26 mouse cellular contexts compared by ENCODE assay signal in genomic region chrX:160494921-160495320, GRCm38 (mm10). TPM values are rescaled to one million over a fixed set of nuclear protein-coding genes. Genes with fewer than 3 reads are reported as not detected.
DNase-seq lines count a peak whose midpoint lies in the region; ATAC-seq and TF ChIP-seq lines count a peak whose summit lies in the region.
"Had no signal": no experiment of that assay in that cellular context is flagged by ENCODE, and none has a peak within 500 bp of the region (broad histone marks: within the 10 kb centered on the region; RNA-seq: fewer than 3 reads in every experiment).

No protein-coding gene starts in this region.

- no peaks in the 10 kb centered on the region for H3K9me3 ChIP-seq in forebrain, embryonic 14.5 days (replicated peaks; ENCODE audit: control insufficient read depth, low read length)
- no peaks in the 10 kb centered on the region for H3K9me3 ChIP-seq in forebrain, embryonic 12.5 days
- H3K9me3 ChIP-seq in MEL (replicated peaks; ENCODE audit: insufficient read depth, low read length), result no peaks in the 10 kb centered on the region
- H3K9me3 ChIP-seq: heart, embryonic 10.5 days; heart, embryonic 15.5 days; hindbrain, embryonic 12.5 days; intestine, embryonic 15.5 days; limb, embryonic 13.5 days; liver, embryonic 12.5 days; neural tube, embryonic 15.5 days had no signal

- ATAC-seq in forebrain, embryonic 14.5 days, result peak; percentile 40; the same call in 1 of the 2 replicates
- ATAC-seq in forebrain, embryonic 12.5 days (ENCODE audit: low FRiP score), result no peak
- ATAC-seq in CD4-positive, CD25-positive, alpha-beta regulatory T cell, adult 4 months, result no peak
- ATAC-seq: hindbrain, postnatal 0 days; intestine, embryonic 15.5 days; liver, embryonic 12.5 days; liver, postnatal 0 days had no signal

- H3K36me3 ChIP-seq in forebrain, embryonic 14.5 days (ENCODE audit: control insufficient read depth, insufficient read depth, low read length), result no peaks in the 10 kb centered on the region
- no peaks in the 10 kb centered on the region for H3K36me3 ChIP-seq in forebrain, embryonic 12.5 days (replicated peaks)
- H3K36me3 ChIP-seq in MEL (ENCODE audit: control insufficient read depth in 1 of 2, insufficient read depth in 2 of 2, low read length in 2 of 2), result peaks cover 0 to 37% of the 10 kb centered on the region in 2 experiments; a peak in 2 of 4 replicates
- H3K36me3 ChIP-seq: heart, embryonic 10.5 days; heart, embryonic 15.5 days; hindbrain, embryonic 12.5 days; intestine, embryonic 15.5 days; limb, embryonic 13.5 days; liver, embryonic 12.5 days; neural tube, embryonic 15.5 days had no signal

- no peak for TF ChIP-seq EP300 in MEL (IDR thresholded peaks at IDR 0.05; ENCODE audit: low read depth in 1 of 2, low read length in 2 of 2)

- H3K4me2 ChIP-seq in forebrain, embryonic 14.5 days (ENCODE audit: low read length), result no peak overlapping the region
- no peak overlapping the region for H3K4me2 ChIP-seq in forebrain, embryonic 12.5 days
- H3K4me2 ChIP-seq: heart, embryonic 15.5 days; hindbrain, embryonic 12.5 days; intestine, embryonic 15.5 days; limb, embryonic 13.5 days; liver, embryonic 12.5 days; neural tube, embryonic 15.5 days had no signal

- no peaks in the 10 kb centered on the region for H3K4me1 ChIP-seq in forebrain, embryonic 14.5 days (ENCODE audit: control insufficient read depth, insufficient read depth, low read length)
- no peaks in the 10 kb centered on the region for H3K4me1 ChIP-seq in forebrain, embryonic 12.5 days
- H3K4me1 ChIP-seq in MEL (ENCODE audit: control insufficient read depth in 1 of 2, insufficient read depth in 2 of 2, low read length in 2 of 2), result peaks cover 15 to 17% of the 10 kb centered on the region in 2 experiments
- H3K4me1 ChIP-seq: heart, embryonic 10.5 days; heart, embryonic 15.5 days; hindbrain, embryonic 12.5 days; intestine, embryonic 15.5 days; limb, embryonic 13.5 days; liver, embryonic 12.5 days; neural tube, embryonic 15.5 days had no signal

- no peaks in the 10 kb centered on the region for H3K27me3 ChIP-seq in forebrain, embryonic 14.5 days (replicated peaks; ENCODE audit: control insufficient read depth, insufficient read depth, low read length)
- peaks cover 18% of the 10 kb centered on the region; the same call in 1 of the 2 replicates for H3K27me3 ChIP-seq in forebrain, embryonic 12.5 days
- no peaks in the 10 kb centered on the region for H3K27me3 ChIP-seq in MEL (ENCODE audit: control insufficient read depth in 1 of 2, insufficient read depth in 2 of 2, low read length in 2 of 2)
- H3K27me3 ChIP-seq: heart, embryonic 15.5 days had no signal

- H3K27ac ChIP-seq in forebrain, embryonic 14.5 days (ENCODE audit: low read depth, low read length), result no peak overlapping the region
- H3K27ac ChIP-seq in forebrain, embryonic 12.5 days, result no peak overlapping the region
- H3K27ac ChIP-seq in MEL (ENCODE audit: control insufficient read depth, low read depth, low read length), result no peak overlapping the region
- H3K27ac ChIP-seq: heart, embryonic 10.5 days; heart, embryonic 15.5 days; hindbrain, embryonic 12.5 days; hindbrain, postnatal 0 days; intestine, embryonic 15.5 days; left cerebral cortex, adult 2 months; limb, embryonic 13.5 days; liver, embryonic 12.5 days; neural tube, embryonic 15.5 days had no signal

- no peaks in the 10 kb centered on the region for H3K79me2 ChIP-seq in MEL (ENCODE audit: control insufficient read depth, insufficient read depth, low read length, poor library complexity)

- no peak overlapping the region for H3K4me3 ChIP-seq in forebrain, embryonic 14.5 days (ENCODE audit: low read depth, low read length)
- no peak overlapping the region for H3K4me3 ChIP-seq in forebrain, embryonic 12.5 days (replicated peaks)
- H3K4me3 ChIP-seq in MEL (ENCODE audit: control insufficient read depth in 1 of 2, insufficient read depth in 1 of 2, low read depth in 2 of 2, low read length in 2 of 2), result peak overlapping the region; percentile 5 to 27; a peak in 2 of 4 replicates
- H3K4me3 ChIP-seq: heart, embryonic 10.5 days; heart, embryonic 15.5 days; hindbrain, embryonic 12.5 days; intestine, embryonic 15.5 days; left cerebral cortex, adult 2 months; limb, embryonic 13.5 days; liver, embryonic 12.5 days; neural tube, embryonic 15.5 days had no signal

- TF ChIP-seq CTCF in MEL (IDR thresholded peaks at IDR 0.05 in 2 of 3, conservative IDR thresholded peaks at IDR 0.05 in 1 of 3; ENCODE audit: control insufficient read depth in 1 of 3, insufficient read depth in 1 of 3, low read depth in 2 of 3, low read length in 3 of 3, poor library complexity in 1 of 3, severe bottlenecking in 1 of 3), result no peak
- TF ChIP-seq CTCF in brain, embryonic 14.5 days (IDR thresholded peaks at IDR 0.05; ENCODE audit: borderline replicate concordance, extremely low read depth, insufficient read depth, insufficient read length), result no peak

- WGBS in forebrain, embryonic 14.5 days, result 67% methylated on average over 6 of the region's 6 CpGs
- WGBS in forebrain, embryonic 12.5 days, result 61% methylated on average over 6 of the region's 6 CpGs

- TF ChIP-seq POLR2A in MEL (IDR thresholded peaks at IDR 0.05; ENCODE audit: control insufficient read depth in 1 of 2, insufficient read depth in 1 of 2, low read depth in 1 of 2, low read length in 2 of 2, poor library complexity in 1 of 2), result no peak
- TF ChIP-seq POLR2A in brain, embryonic 14.5 days (IDR thresholded peaks at IDR 0.05; ENCODE audit: borderline replicate concordance, extremely low read depth, insufficient read depth, insufficient read length, poor library complexity, severe bottlenecking), result no peak

- H3K9ac ChIP-seq in forebrain, embryonic 14.5 days (ENCODE audit: low read length), result no peak overlapping the region
- no peak overlapping the region for H3K9ac ChIP-seq in forebrain, embryonic 12.5 days
- H3K9ac ChIP-seq in MEL (ENCODE audit: control insufficient read depth, low read depth, low read length, poor library complexity, severe bottlenecking), result no peak overlapping the region
- H3K9ac ChIP-seq: heart, embryonic 15.5 days; hindbrain, embryonic 12.5 days; intestine, embryonic 15.5 days; limb, embryonic 13.5 days; liver, embryonic 12.5 days; liver, postnatal 0 days; neural tube, embryonic 15.5 days had no signal

- no peak for TF ChIP-seq RAD21 in MEL (IDR thresholded peaks at IDR 0.05; ENCODE audit: low read depth, low read length)

- DNase-seq in forebrain, embryonic 14.5 days (ENCODE audit: low spot score), result peak; percentile 17
- no peak for DNase-seq in MEL (ENCODE audit: low read depth, low spot score)
- peak; percentile 50 for DNase-seq in brain, embryonic 14.5 days (ENCODE audit: low read depth)
- DNase-seq in lung, postnatal 10 days, result peak; percentile 38
- no peak for DNase-seq in left cerebral cortex, adult 18-20 months (ENCODE audit: low spot score in 2 of 2)
- no peak for DNase-seq in gastrocnemius, adult 18-20 months (ENCODE audit: low spot score)
- DNase-seq: cerebellum, adult 8-10 months; gastrocnemius, postnatal 14 days; heart, postnatal 36 days; kidney, adult 8-10 months; kidney, postnatal 10 days; liver, postnatal 0 days; spleen, adult 18-20 months; thymus, adult 18-20 months; thymus, postnatal 36 days had no signal

TF ChIP-seq in MEL, 35 proteins besides CTCF, POLR2A, EP300 and RAD21:
- TF ChIP-seq POLR2AphosphoS5 (IDR thresholded peaks at IDR 0.05; ENCODE audit: borderline replicate concordance, low read depth, low read length) (no peak), ZNF384 (IDR thresholded peaks at IDR 0.05; ENCODE audit: low read depth, low read length) (peak; percentile 51), RCOR1 (IDR thresholded peaks at IDR 0.05; ENCODE audit: low read depth, low read length) (no peak)

RNA-seq across cellular contexts. Expression of gene Phka2, which starts 7.0 kb away (rescaled TPM):
- polyA plus RNA-seq in forebrain, embryonic 14.5 days (2014; fragmentation: Nextera tagmentation; extraction: Ambion mirVana), result 10.0 and 12.6 TPM in 2 replicates
- 20.5 and 20.7 TPM in 2 replicates for polyA plus RNA-seq in forebrain, embryonic 12.5 days (2016; fragmentation: Nextera tagmentation; extraction: Ambion mirVana)
- 16.6 and 20.7 TPM in 2 replicates for total RNA-seq in MEL (2012; rRNA removed)
- 10 to 100 TPM in 1 of 2 experiments, not detected in 1; 31.0 TPM for polyA plus RNA-seq in MEL (2012; ENCODE audit: insufficient read depth in 1 of 2, insufficient read length in 2 of 2, low read depth in 1 of 2, low replicate concordance in 2 of 2, missing spikeins in 1 of 2)
- polyA plus RNA-seq in brain, embryonic 14.5 days (2012; rRNA removed), result 20.5 and 23.7 TPM in 2 replicates
- 10 to 100 TPM; 31.1 to 38.2 TPM for total RNA-seq in left cerebral cortex, adult 18-20 months (2021)
- polyA plus RNA-seq in CD4-positive, CD25-positive, alpha-beta regulatory T cell, adult 4 months (2017; shearing (Covaris generic)), result 1 to 10 TPM; 4.3 to 9.9 TPM
- total RNA-seq in gastrocnemius, adult 18-20 months (2021), result 1 to 10 TPM; 4.0 to 4.8 TPM

Comparison
In these comparisons a context has a peak if more than half of its experiments do, and no peak if none do; other contexts are left out.
1. DNase-seq: peak in forebrain, embryonic 14.5 days (single experiment), brain, embryonic 14.5 days (single experiment) and lung, postnatal 10 days (single experiment); none in MEL (single experiment), left cerebral cortex, adult 18-20 months (0 of 2) and gastrocnemius, adult 18-20 months (single experiment).
2. H3K4me3 ChIP-seq: peak in MEL (2 of 2); none in forebrain, embryonic 14.5 days (single experiment) and forebrain, embryonic 12.5 days (single experiment).